Mouse (Mus musculus): ENCODE measurements around the gene Hspg2. TPM values are rescaled to one million over a fixed set of nuclear protein-coding genes. Genes with fewer than 3 reads are reported as not detected.

The Hspg2 gene
- total and polyA plus RNA-seq, 3 experiments: 0.05 TPM; not detected in 2

DNA sequence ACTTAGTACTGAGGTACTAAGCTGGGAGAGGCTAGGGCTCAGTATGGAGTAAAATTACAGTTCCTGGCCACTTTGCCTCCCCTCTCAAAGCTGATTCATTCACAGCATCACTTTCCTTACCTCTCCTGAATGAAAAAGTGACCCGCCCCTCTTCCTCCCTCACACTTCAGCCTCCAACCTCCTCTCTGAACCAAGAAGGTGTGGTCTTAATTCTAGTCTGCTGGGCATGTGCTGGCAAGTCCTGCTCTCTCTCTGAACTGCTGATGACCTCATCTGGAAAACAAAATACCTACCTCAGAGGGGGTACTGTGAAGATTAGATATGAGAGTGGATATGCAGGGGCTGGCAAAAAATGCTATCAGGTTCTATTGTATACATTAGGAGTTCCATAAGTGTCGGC is 19.4 kb upstream of the Hspg2 start:
- H3K4me1 ChIP-seq (ENCODE audit: insufficient read depth, low read depth, low read length): 0 out of 2 replicates have a peak, but pooled peaks cover 5% of the 10 kb centered on the region
- no peak for ATAC-seq (ENCODE audit: extremely low read depth, insufficient number of reproducible peaks, low FRiP score, poor library complexity, severe bottlenecking)

DNA sequence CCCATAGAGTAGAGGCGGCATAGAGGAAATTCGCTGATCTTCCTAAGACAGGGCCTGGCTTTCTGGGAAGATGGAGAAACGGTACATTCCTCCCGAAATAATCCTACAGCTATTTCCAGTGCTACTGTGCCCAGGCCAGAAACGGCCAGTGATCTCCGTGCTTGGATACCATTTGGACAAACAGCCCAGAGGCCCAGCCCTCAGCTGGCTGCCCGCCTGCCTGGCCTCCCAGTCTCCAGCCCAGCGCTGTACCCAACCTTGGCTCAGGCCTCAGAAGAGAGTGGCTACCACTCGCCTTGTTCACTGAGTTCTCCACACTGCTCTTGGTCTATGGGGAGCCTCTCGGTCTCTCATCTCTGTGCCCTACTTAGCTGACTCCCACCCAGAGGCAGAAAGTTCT is 18.9 kb upstream of the Hspg2 start:
- ATAC-seq (ENCODE audit: extremely low read depth, insufficient number of reproducible peaks, low FRiP score, poor library complexity, severe bottlenecking): no peak
- no peak for DNase-seq (ENCODE audit: low spot score)
- H3K27me3 ChIP-seq (ENCODE audit: insufficient read depth, low read length): peaks cover 6% of the 10 kb centered on the region; the same call in 1 of the 2 replicates
- no peaks in the 10 kb centered on the region for H3K36me3 ChIP-seq (replicated peaks)
- TF ChIP-seq GATA1 (IDR thresholded peaks at IDR 0.05; ENCODE audit: borderline replicate concordance, low read length) (no peak), POLR2AphosphoS5 (IDR thresholded peaks at IDR 0.05; ENCODE audit: insufficient replicate concordance, low read depth, low read length) (no peak), GATA2 (IDR thresholded peaks at IDR 0.05; ENCODE audit: borderline replicate concordance, low read depth, low read length) (no peak), CTCF (IDR thresholded peaks at IDR 0.05; ENCODE audit: low read depth, low read length) (no peak), TAL1 (conservative IDR thresholded peaks at IDR 0.05; ENCODE audit: low read depth, low read length) (no peak)
- no peak overlapping the region for H3K4me3 ChIP-seq (ENCODE audit: low read depth, low read length)
- H3K4me1 ChIP-seq (ENCODE audit: insufficient read depth, low read depth, low read length): 0 out of 2 replicates have a peak, but pooled peaks cover 5% of the 10 kb centered on the region
- no peaks in the 10 kb centered on the region for H3K9me3 ChIP-seq (replicated peaks)

More for the DNA sequence above, 19.4 kb upstream of the Hspg2 start:
- no peak for DNase-seq (ENCODE audit: low spot score)
- TF ChIP-seq TAL1 (conservative IDR thresholded peaks at IDR 0.05; ENCODE audit: low read depth, low read length) (no peak), CTCF (IDR thresholded peaks at IDR 0.05; ENCODE audit: low read depth, low read length) (no peak), GATA2 (IDR thresholded peaks at IDR 0.05; ENCODE audit: borderline replicate concordance, low read depth, low read length) (no peak), GATA1 (IDR thresholded peaks at IDR 0.05; ENCODE audit: borderline replicate concordance, low read length) (no peak), POLR2AphosphoS5 (IDR thresholded peaks at IDR 0.05; ENCODE audit: insufficient replicate concordance, low read depth, low read length) (no peak)
- Histone ChIP-seq H3K4me3 (ENCODE audit: low read depth, low read length) (no peak overlapping the region), H3K9me3 (replicated peaks) (no peaks in the 10 kb centered on the region), H3K36me3 (replicated peaks) (no peaks in the 10 kb centered on the region), H3K27me3 (ENCODE audit: insufficient read depth, low read length) (peaks cover 4% of the 10 kb centered on the region; the same call in 1 of the 2 replicates)

- DNase-seq (ENCODE audit: low spot score) (no peak), ATAC-seq (ENCODE audit: extremely low read depth, insufficient number of reproducible peaks, low FRiP score, poor library complexity, severe bottlenecking) (no peak)
- Histone ChIP-seq H3K4me1 (ENCODE audit: insufficient read depth, low read depth, low read length) (0 out of 2 replicates have a peak, but pooled peaks cover 5% of the 10 kb centered on the region), H3K27me3 (ENCODE audit: insufficient read depth, low read length) (peaks cover 7% of the 10 kb centered on the region; the same call in 1 of the 2 replicates), H3K4me3 (ENCODE audit: low read depth, low read length) (no peak overlapping the region), H3K36me3 (replicated peaks) (no peaks in the 10 kb centered on the region), H3K9me3 (replicated peaks) (no peaks in the 10 kb centered on the region)
- TF ChIP-seq TAL1 (conservative IDR thresholded peaks at IDR 0.05; ENCODE audit: low read depth, low read length) (no peak), GATA2 (IDR thresholded peaks at IDR 0.05; ENCODE audit: borderline replicate concordance, low read depth, low read length) (no peak), CTCF (IDR thresholded peaks at IDR 0.05; ENCODE audit: low read depth, low read length) (no peak), GATA1 (IDR thresholded peaks at IDR 0.05; ENCODE audit: borderline replicate concordance, low read length) (no peak), POLR2AphosphoS5 (IDR thresholded peaks at IDR 0.05; ENCODE audit: insufficient replicate concordance, low read depth, low read length) (no peak)
These were observed 16.4 kb upstream of the Hspg2 start for GRCm38 (mm10) chr4:137452190-137452589.

- Histone ChIP-seq H3K27me3 (ENCODE audit: insufficient read depth, low read length) (peaks cover 3% of the 10 kb centered on the region), H3K4me3 (ENCODE audit: low read depth, low read length) (no peak within 1 kb of the TSS), H3K36me3 (replicated peaks) (no peaks in the 10 kb centered on the region), H3K9me3 (replicated peaks) (no peaks in the 10 kb centered on the region), H3K4me1 (ENCODE audit: insufficient read depth, low read depth, low read length) (0 out of 2 replicates have a peak, but pooled peaks cover 5% of the 10 kb centered on the region)
- TF ChIP-seq POLR2AphosphoS5 (IDR thresholded peaks at IDR 0.05; ENCODE audit: insufficient replicate concordance, low read depth, low read length): no peak
- TF ChIP-seq GATA2 (IDR thresholded peaks at IDR 0.05; ENCODE audit: borderline replicate concordance, low read depth, low read length): no peak
- TF ChIP-seq CTCF (IDR thresholded peaks at IDR 0.05; ENCODE audit: low read depth, low read length): no peak
- no peak for TF ChIP-seq TAL1 (conservative IDR thresholded peaks at IDR 0.05; ENCODE audit: low read depth, low read length)
- TF ChIP-seq GATA1 (IDR thresholded peaks at IDR 0.05; ENCODE audit: borderline replicate concordance, low read length): no peak
- DNase-seq (ENCODE audit: low spot score): no peak
- no peak for ATAC-seq (ENCODE audit: extremely low read depth, insufficient number of reproducible peaks, low FRiP score, poor library complexity, severe bottlenecking)
These were observed 15.3 kb upstream of the Hspg2 start, which contains the start of gene 1700013G24Rik for GRCm38 (mm10) chr4:137453234-137453767. Gene 1700013G24Rik, plus strand, starts transcription at chr4:137453284.

DNA sequence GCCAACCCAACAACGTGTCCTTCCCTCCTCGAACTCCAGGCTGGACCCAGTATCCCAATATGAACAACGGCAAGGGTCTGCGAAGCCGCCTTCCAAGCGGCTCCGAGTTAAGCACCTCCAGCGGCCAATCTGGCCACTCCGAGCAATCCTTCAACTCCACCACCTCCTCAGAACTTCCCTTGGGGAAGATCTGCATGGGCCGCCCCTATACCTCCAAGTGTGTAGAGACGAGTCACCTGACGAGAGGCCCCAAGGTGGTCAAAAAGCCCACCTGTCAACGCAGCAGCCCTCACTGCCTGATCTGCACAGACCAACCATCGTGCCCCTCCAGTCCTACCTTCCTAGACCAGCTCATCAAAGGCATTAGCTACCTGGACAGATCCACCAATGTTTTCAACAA is 14.0 kb upstream of the Hspg2 start:
- no peaks in the 10 kb centered on the region for H3K9me3 ChIP-seq (replicated peaks)
- H3K27me3 ChIP-seq (ENCODE audit: insufficient read depth, low read length): peaks cover 3% of the 10 kb centered on the region; the same call in 1 of the 2 replicates
- ATAC-seq (ENCODE audit: extremely low read depth, insufficient number of reproducible peaks, low FRiP score, poor library complexity, severe bottlenecking): no peak
- H3K4me3 ChIP-seq (ENCODE audit: low read depth, low read length): no peak overlapping the region
- H3K36me3 ChIP-seq (replicated peaks): no peaks in the 10 kb centered on the region
- DNase-seq (ENCODE audit: low spot score): no peak
- TF ChIP-seq POLR2AphosphoS5 (IDR thresholded peaks at IDR 0.05; ENCODE audit: insufficient replicate concordance, low read depth, low read length): no peak
- TF ChIP-seq TAL1 (conservative IDR thresholded peaks at IDR 0.05; ENCODE audit: low read depth, low read length): no peak
- no peak for TF ChIP-seq GATA1 (IDR thresholded peaks at IDR 0.05; ENCODE audit: borderline replicate concordance, low read length)
- TF ChIP-seq CTCF (IDR thresholded peaks at IDR 0.05; ENCODE audit: low read depth, low read length): no peak
- no peak for TF ChIP-seq GATA2 (IDR thresholded peaks at IDR 0.05; ENCODE audit: borderline replicate concordance, low read depth, low read length)
- H3K4me1 ChIP-seq (ENCODE audit: insufficient read depth, low read depth, low read length): no peaks in the 10 kb centered on the region

DNA sequence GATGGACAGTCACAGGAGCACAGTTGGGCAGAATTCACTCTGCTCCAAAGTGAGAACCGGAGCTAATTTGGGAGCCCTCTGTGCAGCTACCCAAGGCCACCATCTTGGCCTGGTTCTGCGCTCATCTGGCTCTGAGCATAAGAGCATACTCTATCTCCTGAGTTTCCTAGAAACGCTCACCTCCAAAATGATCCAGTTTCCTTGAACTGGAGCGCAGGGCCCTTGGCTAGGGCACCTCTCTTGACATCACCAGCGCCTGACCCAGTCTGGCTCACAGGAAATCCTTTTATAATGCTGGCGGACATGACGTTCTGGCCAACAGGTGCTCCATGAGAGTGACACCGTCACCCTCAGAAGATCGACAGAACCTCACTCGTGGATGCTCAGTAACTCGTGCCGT is 12.0 kb upstream of the Hspg2 start:
- no peaks in the 10 kb centered on the region for H3K4me1 ChIP-seq (ENCODE audit: insufficient read depth, low read depth, low read length)
- H3K27me3 ChIP-seq (ENCODE audit: insufficient read depth, low read length): peaks cover 3% of the 10 kb centered on the region; the same call in 1 of the 2 replicates
- DNase-seq (ENCODE audit: low spot score) (no peak), ATAC-seq (ENCODE audit: extremely low read depth, insufficient number of reproducible peaks, low FRiP score, poor library complexity, severe bottlenecking) (no peak)
- H3K36me3 ChIP-seq (replicated peaks): no peaks in the 10 kb centered on the region
- H3K9me3 ChIP-seq (replicated peaks): no peaks in the 10 kb centered on the region
- no peak overlapping the region for H3K4me3 ChIP-seq (ENCODE audit: low read depth, low read length)
- TF ChIP-seq GATA2 (IDR thresholded peaks at IDR 0.05; ENCODE audit: borderline replicate concordance, low read depth, low read length): no peak
- TF ChIP-seq CTCF (IDR thresholded peaks at IDR 0.05; ENCODE audit: low read depth, low read length): no peak
- TF ChIP-seq GATA1 (IDR thresholded peaks at IDR 0.05; ENCODE audit: borderline replicate concordance, low read length): no peak
- no peak for TF ChIP-seq TAL1 (conservative IDR thresholded peaks at IDR 0.05; ENCODE audit: low read depth, low read length)
- no peak for TF ChIP-seq POLR2AphosphoS5 (IDR thresholded peaks at IDR 0.05; ENCODE audit: insufficient replicate concordance, low read depth, low read length)
